Mouse (Mus musculus) brain, adult 2 months (tissue): ENCODE results near the gene Ppp2r2c.

Experiments
- DNase-seq: peaks from one replicate; pipeline ENCODE4 v3.0.0; 2011; ENCODE audit warnings: low read depth, low spot score

Ppp2r2c gene

GRCm38 (mm10) chr5:36979001-36979400 is 110.7 kb downstream of the Ppp2r2c start:
- DNase-seq, result no peak

GRCm38 (mm10) chr5:36979631-36980030 is 111.3 kb downstream of the Ppp2r2c start:
- no peak for DNase-seq

DNA sequence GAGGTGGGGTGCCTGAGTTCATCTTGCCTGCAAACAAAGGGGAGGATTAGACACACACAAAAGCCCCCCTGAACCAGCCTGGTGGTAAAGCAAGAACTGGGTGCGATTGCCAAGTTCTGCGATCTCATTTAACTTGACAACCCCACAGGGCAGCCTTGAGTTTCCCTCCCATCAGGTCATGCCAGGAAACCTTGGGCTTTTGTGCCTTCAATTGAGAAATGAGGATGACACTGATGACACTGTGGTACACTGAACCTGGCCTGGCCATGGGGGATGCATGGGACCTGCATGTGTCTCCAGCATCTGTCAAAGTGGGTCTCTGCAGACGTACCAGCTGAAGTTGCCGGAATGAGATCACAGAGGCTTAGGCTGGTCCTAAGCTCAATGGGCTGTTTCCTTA is 114.0 kb downstream of the Ppp2r2c start:
- no peak for DNase-seq

DNA sequence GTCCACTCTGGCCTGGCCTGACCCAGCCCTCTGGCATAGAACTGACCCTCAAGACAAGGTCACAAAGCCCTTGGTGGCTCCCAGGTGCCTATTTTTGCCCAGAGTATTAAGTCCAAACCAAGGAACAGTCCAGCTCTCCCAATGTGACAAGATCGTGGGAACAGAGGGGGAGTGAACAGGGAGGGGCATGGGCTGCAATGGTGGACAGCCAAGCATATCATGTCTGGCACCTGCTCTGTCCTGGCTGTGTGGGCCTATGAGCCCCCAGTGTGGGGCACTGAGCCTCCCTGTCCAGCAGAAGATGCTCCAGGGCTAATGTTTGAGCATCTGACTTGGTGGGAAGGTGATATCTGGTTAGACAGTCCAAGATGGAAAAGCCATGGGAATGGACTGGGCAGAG is 118.3 kb downstream of the Ppp2r2c start:
- no peak for DNase-seq

DNA sequence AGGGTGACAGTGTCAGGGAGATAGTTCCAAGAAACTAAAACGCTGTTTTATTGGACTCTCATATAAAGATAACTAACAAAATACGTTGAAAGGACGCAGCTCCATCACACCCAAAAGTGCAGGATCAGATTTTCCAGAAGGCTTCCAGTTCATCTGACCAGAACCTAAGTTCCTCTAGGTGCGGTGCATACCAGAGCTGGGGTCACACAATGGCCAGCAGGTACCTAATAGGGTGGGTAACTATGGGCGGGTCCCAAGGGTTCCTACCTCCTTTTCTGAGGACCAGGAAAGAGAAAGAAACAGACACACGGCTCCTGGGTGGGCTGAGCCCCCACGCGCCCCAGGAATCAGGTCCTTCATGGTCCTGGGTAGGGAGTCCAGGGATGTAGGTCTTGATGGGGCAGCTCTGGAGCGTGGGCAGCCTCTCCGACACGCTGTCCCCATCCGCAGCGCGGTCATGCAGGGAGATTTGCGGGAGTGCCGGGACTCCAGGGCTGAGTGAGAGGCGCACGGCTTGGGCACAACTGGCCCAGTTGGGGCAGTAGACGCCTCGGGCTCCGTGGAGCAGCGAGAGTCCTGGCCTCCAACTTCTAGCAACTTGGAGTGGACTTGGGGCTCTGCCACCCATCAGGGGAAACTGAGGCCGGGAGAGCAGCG is 119.9 kb downstream of the Ppp2r2c start:
- DNase-seq, result no peak

- DNase-seq, result peak; percentile 99
These were observed 120.7 kb downstream of the Ppp2r2c start, which contains the start of gene Wfs1 for GRCm38 (mm10) chr5:36988781-36989624. Gene Wfs1, minus strand, starts transcription at chr5:36989205.

DNA sequence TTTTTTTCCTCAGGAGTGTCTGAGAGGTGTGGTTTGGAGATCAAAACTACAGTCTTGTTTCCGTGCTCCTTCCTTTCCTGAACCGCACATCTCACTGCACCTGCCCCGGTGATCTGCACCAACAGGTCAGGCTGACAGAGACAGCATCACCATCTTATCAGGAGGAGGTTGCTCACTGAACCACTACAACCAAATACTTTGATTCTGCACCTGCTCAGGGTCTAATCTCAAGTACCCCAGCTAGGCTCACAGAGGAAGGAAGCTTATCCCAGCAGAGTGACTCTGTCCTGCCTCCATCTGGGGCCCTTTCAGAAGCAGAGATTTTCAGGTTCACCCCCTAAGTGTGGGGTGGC is 121.3 kb downstream of the Ppp2r2c start:
- DNase-seq, result no peak

- no peak for DNase-seq
These were observed 121.9 kb downstream of the Ppp2r2c start for GRCm38 (mm10) chr5:36990196-36990595.

GRCm38 (mm10) chr5:36990631-36991350 is 122.5 kb downstream of the Ppp2r2c start:
- DNase-seq, result peak; percentile 44

GRCm38 (mm10) chr5:36996410-36996809 is 128.1 kb downstream of the Ppp2r2c start:
- DNase-seq, result peak; percentile 79

GRCm38 (mm10) chr5:36997996-36998395 is 129.7 kb downstream of the Ppp2r2c start:
- DNase-seq, result peak; percentile 79

DNA sequence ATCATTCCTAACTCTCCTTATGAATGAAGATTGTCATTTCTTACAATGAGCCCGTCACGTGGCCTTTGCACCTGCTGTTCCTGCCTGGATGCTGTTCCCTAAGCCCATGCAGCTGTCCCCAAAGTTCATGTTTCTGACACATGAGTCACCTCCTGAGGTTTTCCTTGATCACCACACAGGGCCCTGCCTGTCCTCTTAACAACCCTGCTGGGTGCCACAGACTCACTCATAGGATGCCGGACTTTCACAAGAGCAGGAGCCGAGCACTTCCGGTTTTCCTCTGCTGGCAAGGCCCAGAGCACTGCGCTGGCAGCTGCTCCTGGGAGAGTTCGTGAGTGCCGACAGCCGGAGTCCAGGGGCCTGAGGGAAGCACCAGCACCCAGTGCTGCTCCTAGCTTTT is 132.7 kb downstream of the Ppp2r2c start:
- no peak for DNase-seq

DNA sequence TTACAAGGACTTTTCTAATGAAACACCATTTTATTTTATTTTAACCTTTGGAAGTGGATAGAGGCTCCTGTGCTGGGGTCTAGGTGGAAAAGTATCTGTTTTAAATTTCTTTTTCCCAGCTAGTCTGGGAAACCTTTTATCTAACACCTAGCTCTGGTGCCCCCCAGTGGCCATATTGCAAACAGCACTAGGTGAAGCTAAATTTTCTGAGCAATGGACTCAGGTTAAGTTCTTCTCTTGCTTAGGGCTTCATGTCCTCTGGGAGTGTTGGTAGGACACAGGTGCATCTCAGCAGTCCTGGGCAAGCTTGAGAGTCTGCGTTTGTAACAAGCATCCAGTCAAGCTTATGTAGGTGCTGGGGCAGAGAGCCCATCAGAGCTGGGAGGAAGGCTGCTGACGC is 133.7 kb downstream of the Ppp2r2c start:
- DNase-seq, result peak; percentile 81
